Mouse (Mus musculus) limb, embryonic 12.5 days (tissue): ENCODE data around the gene Tmem265. TPM values are rescaled to one million over a fixed set of nuclear protein-coding genes. Genes with fewer than 3 reads are reported as not detected.

ENCODE experiments used
- ATAC-seq: fragments of 200-750 bp; cut with Nextera tagmentation; 2 replicates; pipeline ENCODE4 v1.8.0; 2017; ENCODE audit warnings: low read depth, moderate TSS enrichment; ENCODE audit not compliant: insufficient number of reproducible peaks, insufficient read depth, low FRiP score, low TSS enrichment
- H3K27ac ChIP-seq: fragments of 300-500 bp; sonication (generic); 2 replicates; pipeline ENCODE4 v1.5.1; 2016; ENCODE audit warnings: mild to moderate bottlenecking, moderate library complexity
- H3K27me3 ChIP-seq: fragments of 300-500 bp; sonication (generic); 2 replicates; pipeline ENCODE4 v1.6.1; 2016; ENCODE audit warnings: mild to moderate bottlenecking, moderate library complexity
- H3K36me3 ChIP-seq: fragments of 300-500 bp; sonication (generic); 2 replicates; pipeline ENCODE4 v1.6.1; 2016; ENCODE audit warnings: mild to moderate bottlenecking, moderate library complexity
- H3K4me1 ChIP-seq: fragments of 300-500 bp; sonication (generic); replicated peaks from 2 replicates; pipeline ENCODE4 v1.6.1; 2016
- H3K4me2 ChIP-seq: fragments of 300-500 bp; sonication (generic); 2 replicates; pipeline ENCODE4 v1.6.1; 2016; ENCODE audit warnings: mild to moderate bottlenecking, moderate library complexity
- H3K4me3 ChIP-seq: fragments of 300-500 bp; sonication (generic); replicated peaks from 2 replicates; pipeline ENCODE4 v1.5.1; 2016; ENCODE audit warnings: mild to moderate bottlenecking
- H3K9ac ChIP-seq: fragments of 300-500 bp; sonication (generic); replicated peaks from 2 replicates; pipeline ENCODE4 v1.6.1; 2016; ENCODE audit warnings: mild to moderate bottlenecking, moderate library complexity
- H3K9me3 ChIP-seq: fragments of 300-500 bp; sonication (generic); 2 replicates; pipeline ENCODE4 v1.6.1; 2016; ENCODE audit warnings: mild to moderate bottlenecking, moderate library complexity
- WGBS: fragments of 180-500 bp; shearing (Covaris S2); methylation state at CpG from one replicate; pipeline ENCODE4 v1.1.7; 2016; 5-methylcytosine and 5-hydroxymethylcytosine counted together
- polyA plus RNA-seq: library from polyadenylated mRNA; unstranded; fragments of >200 nt; fragmentation: Nextera tagmentation; extraction: Ambion mirVana; gene quantifications from 2 replicates; pipeline ENCODE4 v1.2.1, GENCODE M21; 2016

Gene Tmem265
- polyA plus RNA-seq, 1 experiment from 2014 or later: 8.1 TPM

DNA sequence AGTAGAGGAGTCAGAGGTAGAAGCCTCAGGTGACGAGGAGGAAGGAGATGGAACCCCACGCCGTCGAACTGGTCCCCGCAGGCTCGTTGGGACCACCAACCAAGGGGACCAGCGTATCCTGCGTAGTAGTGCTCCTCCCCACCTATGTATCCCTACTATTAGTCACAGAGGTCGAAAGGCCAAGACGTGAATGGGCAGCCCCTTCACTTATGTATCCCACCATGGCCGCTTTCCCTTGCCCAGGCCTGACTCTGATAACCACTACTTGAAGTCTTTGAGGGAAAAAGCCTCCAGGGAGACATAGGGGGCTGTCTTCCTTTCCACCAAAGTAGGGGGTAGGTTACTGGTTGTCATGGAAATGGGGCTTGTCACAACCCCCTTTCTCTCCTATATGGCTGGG is 610 bp upstream of the Tmem265 start:
- Histone ChIP-seq H3K9me3 (no peaks in the 10 kb centered on the region), H3K36me3 (peaks cover 89% of the 10 kb centered on the region), H3K27me3 (no peaks in the 10 kb centered on the region), H3K4me3 (no peak overlapping the region), H3K4me2 (no peak overlapping the region), H3K4me1 (no peaks in the 10 kb centered on the region), H3K9ac (no peak overlapping the region), H3K27ac (no peak overlapping the region)
- peak; percentile 31; the same call in 1 of the 2 replicates for ATAC-seq
- 95% methylated on average over 11 of the region's 11 CpGs for WGBS

DNA sequence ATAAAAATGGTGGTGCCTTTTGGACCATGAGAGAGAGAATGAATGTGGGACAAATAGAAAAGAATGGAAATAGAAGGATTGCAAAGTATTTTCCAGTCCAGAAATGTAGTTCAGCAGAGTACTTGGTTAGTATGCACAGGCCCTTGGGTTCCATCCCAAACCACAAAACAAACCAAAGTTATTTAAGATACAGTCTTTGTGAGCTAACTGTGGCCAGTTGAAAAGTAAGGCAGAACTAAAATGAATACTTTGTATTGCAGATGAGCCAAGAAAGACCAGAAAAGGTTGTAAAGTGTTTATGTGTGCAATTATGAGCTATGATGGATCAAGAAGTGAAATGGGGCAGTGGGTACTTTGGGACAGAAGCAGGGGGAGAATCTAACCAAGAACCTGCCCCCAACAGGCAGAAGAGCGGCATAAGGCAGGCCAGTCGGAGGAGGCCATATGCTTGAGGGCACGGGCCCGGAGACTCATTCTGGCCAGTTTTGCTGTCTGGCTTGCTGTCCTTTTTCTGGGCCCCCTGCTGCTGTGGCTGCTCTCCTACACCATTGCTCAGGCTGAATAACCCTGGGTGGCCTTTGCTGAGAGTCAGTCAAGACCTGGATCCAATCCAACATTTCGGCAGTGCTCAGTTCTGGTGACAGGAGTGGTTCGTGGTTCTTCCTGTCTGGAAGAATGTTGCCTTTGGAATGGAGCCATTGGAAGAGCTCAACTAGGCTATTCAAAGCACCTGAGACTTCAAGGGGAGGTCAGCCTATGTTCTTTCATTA is 3.4 kb downstream of the Tmem265 start:
- Histone ChIP-seq H3K27me3 (no peaks in the 10 kb centered on the region), H3K9ac (no peak overlapping the region), H3K4me1 (no peaks in the 10 kb centered on the region), H3K36me3 (peaks cover 77% of the 10 kb centered on the region), H3K4me3 (no peak overlapping the region), H3K9me3 (no peaks in the 10 kb centered on the region), H3K4me2 (no peak overlapping the region), H3K27ac (no peak overlapping the region)
- WGBS: 88% methylated on average over 6 of the region's 6 CpGs
- ATAC-seq: no peak

DNA sequence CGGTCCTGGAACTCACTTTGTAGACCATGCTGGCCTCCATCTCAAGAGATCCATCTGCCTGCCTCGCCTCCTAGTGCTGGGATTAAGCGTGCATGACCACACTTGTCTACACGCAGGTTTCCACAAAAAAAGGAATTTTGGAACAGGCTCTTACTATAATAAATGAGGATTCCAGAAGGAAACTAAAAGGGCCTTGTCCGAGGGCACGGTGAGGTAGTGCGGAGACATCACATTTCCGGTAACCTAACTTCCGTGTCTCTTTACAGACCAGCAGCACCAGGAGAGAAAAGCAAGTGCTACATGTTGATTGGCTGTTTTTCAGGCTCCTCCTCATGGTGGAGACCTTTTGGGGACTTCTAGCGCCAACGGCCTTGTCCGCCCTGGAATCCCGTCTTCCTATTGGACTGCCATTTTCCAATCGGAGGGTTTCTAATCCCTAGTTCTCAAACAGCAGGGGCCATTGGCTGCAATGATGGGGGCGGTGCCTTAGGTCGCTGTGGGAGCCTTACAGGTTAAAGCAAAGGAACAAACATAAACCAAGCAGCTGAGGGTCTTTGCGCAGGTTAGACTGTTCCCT is 11.8 kb downstream of the Tmem265 start, which contains the start of gene Phkg2:
Gene Phkg2, plus strand, starts transcription at position 446 of the 577 bp plus-strand sequence.
- H3K27ac ChIP-seq: peak within 1 kb of the TSS; percentile 82

DNA sequence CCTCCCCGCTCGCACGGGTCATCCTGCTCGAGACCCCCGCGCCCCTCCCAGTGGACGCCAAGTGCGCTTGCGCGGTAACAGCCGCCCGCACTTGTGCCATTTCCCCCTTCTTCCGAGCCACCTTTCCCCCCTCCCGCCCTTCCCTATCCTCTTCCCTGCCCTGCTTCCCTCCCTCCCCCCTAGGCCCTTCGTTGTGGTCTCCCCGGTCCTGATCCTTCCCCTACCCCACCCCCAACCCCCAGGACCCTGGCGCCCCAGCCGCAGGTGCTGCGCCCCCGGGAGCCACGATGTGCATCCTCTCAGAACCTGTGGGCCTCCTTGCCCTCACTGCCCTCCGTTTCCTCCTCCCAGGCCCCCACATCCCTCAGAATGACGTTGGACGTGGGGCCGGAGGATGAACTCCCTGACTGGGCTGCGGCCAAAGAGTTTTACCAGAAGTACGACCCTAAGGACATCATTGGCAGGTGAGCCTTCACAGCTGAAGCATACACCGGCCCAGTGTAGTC is 12.4 kb downstream of the Tmem265 start:
- peak; percentile 73; the same call in 1 of the 2 replicates for ATAC-seq
- peak overlapping the region; percentile 67 for H3K4me3 ChIP-seq
- 2% methylated on average over 25 of the region's 28 CpGs for WGBS
- peaks cover 19% of the 10 kb centered on the region for H3K4me1 ChIP-seq
- H3K27me3 ChIP-seq: no peaks in the 10 kb centered on the region
- H3K9me3 ChIP-seq: no peaks in the 10 kb centered on the region
- H3K36me3 ChIP-seq: peaks cover 33% of the 10 kb centered on the region
- H3K9ac ChIP-seq: peak overlapping the region; percentile 76
- peak overlapping the region; percentile 75 for H3K27ac ChIP-seq
- peak overlapping the region; percentile 82 for H3K4me2 ChIP-seq

More for the DNA sequence above, 11.8 kb downstream of the Tmem265 start, which contains the start of gene Phkg2:
- peaks cover 19% of the 10 kb centered on the region for H3K4me1 ChIP-seq
- ATAC-seq: peak; percentile 97
- no peaks in the 10 kb centered on the region for H3K9me3 ChIP-seq
- peak within 1 kb of the TSS; percentile 76 for H3K9ac ChIP-seq
- H3K4me2 ChIP-seq: peak within 1 kb of the TSS; percentile 82
- H3K36me3 ChIP-seq: peaks cover 31% of the 10 kb centered on the region
- H3K27me3 ChIP-seq: no peaks in the 10 kb centered on the region
- under 1% methylated on average over 17 of the region's 17 CpGs for WGBS
- H3K4me3 ChIP-seq: peak within 1 kb of the TSS; percentile 67

DNA sequence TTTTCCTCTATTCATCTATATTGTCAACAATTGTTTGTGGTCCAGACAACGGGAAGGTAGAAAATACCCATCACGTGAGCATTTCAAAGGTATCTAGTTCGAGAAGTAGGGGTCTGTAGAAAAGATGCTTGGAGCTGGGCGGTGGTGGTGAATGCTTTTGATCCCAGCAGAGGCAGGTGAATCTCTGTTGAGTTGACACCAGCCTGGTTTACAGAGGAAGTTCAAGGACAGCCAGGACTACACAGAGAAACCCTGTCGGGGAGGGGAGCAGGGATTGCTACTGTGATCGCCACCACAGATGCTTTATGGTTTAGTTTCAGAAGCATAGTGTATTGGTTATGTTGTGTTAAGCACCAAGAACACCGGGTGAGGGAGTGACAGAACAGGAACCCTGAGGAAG is 12.9 kb downstream of the Tmem265 start:
- Histone ChIP-seq H3K9me3 (no peaks in the 10 kb centered on the region), H3K27ac (peak overlapping the region; percentile 75; the same call in 1 of the 2 replicates), H3K4me1 (peaks cover 19% of the 10 kb centered on the region), H3K27me3 (no peaks in the 10 kb centered on the region), H3K4me3 (peak overlapping the region; percentile 67), H3K4me2 (peak overlapping the region; percentile 82), H3K9ac (peak overlapping the region; percentile 76), H3K36me3 (peaks cover 32% of the 10 kb centered on the region)
- WGBS: 20% methylated on average over 7 of the region's 7 CpGs
- no peak for ATAC-seq

DNA sequence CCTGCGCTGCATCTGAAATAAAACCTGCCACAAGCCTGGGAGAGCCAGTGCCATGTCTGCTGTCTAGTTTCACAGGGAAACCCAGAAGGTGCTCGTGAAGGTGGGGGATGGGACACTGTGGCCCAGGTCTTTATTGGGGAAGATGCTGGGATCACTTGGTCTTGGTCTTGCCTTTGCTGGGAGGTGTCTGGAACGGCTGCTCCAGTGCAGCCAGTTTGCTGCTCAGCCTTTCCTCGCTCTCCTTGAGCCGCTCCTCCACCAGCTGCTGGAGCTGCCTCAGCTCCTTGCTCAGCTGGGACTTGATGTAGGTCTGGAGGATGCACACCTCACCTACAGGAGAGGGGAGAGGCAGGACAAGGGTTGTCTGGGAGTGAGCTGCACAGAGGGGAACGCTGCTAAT is 22.1 kb downstream of the Tmem265 start:
- Histone ChIP-seq H3K4me3 (no peak overlapping the region), H3K4me1 (peaks cover 10% of the 10 kb centered on the region), H3K4me2 (no peak overlapping the region), H3K9ac (no peak overlapping the region), H3K9me3 (no peaks in the 10 kb centered on the region), H3K27ac (no peak overlapping the region), H3K36me3 (peaks cover 66% of the 10 kb centered on the region), H3K27me3 (no peaks in the 10 kb centered on the region)
- ATAC-seq: no peak
- WGBS: 88% methylated on average over 6 of the region's 6 CpGs

DNA sequence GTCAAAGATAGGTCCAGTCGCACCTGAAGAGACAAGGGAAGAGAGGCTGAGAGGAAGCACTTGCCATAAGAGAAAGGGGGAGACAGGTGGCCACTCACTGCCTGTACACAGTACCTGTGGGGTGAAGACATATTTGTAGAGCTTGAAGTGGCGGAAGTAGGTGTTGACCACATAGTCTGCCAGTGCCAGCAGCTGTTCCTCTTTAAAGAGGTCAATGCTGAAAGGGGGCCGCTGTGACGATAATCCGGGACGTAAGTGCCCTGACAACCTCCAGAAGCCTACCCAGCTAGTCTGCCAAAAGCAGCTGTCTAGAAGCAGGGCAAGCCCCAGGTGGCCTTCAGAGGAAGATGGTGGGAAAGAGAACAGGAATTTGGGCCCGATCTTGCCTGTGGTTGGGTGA is 23.8 kb downstream of the Tmem265 start:
- Histone ChIP-seq H3K9ac (no peak overlapping the region), H3K4me1 (peaks cover 18% of the 10 kb centered on the region), H3K4me2 (no peak overlapping the region), H3K9me3 (no peaks in the 10 kb centered on the region), H3K27ac (no peak overlapping the region), H3K36me3 (peaks cover 56% of the 10 kb centered on the region), H3K4me3 (no peak overlapping the region), H3K27me3 (no peaks in the 10 kb centered on the region)
- ATAC-seq: no peak
- WGBS: 87% methylated on average over 7 of the region's 7 CpGs

DNA sequence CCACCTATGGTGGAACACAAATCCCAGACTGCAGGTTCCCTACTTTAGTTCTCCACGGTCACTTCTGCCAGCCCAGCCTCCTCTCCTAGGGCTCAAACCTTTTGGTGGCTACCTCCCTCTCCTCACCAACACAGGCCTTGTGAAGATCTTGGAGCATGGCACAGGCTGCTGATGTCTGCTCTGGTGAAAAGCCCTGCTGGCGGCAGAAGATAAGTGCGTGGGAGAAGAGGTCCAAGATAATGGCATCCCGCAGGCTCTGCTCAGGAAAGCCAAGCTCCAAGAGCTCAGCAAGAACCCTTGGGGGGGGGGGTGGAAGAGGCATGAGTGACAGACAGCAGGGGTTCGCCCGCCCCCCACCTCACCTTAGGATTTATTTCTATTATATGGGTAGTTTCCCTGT is 25.0 kb downstream of the Tmem265 start:
- ATAC-seq: no peak
- WGBS: 92% methylated on average over 6 of the region's 6 CpGs
- H3K4me1 ChIP-seq: peaks cover 18% of the 10 kb centered on the region
- H3K4me3 ChIP-seq: no peak overlapping the region
- H3K9ac ChIP-seq: no peak overlapping the region
- H3K27me3 ChIP-seq: no peaks in the 10 kb centered on the region
- H3K27ac ChIP-seq: no peak overlapping the region
- peaks cover 55% of the 10 kb centered on the region for H3K36me3 ChIP-seq
- no peaks in the 10 kb centered on the region for H3K9me3 ChIP-seq
- no peak overlapping the region for H3K4me2 ChIP-seq

DNA sequence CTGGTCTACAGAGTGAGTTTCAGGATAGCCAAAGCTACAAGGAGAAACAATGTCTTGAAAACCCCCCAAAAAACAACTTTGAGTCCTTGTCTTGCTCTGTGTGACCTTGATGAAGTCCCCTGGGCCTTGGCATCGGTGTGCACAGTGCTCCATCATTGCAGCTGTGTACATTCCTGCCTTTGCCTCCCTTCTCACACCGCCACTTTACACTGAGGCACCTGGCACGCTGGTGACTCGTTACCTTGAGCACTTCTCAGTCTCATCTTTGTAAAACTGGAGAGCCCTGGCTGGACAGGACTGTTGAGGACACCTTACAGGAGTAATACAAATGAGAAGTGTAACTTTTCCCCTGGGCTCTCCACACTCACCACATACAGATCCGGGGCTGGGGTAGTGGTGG is 26.0 kb downstream of the Tmem265 start:
- peak overlapping the region; percentile 84 for H3K4me3 ChIP-seq
- peaks cover 18% of the 10 kb centered on the region for H3K4me1 ChIP-seq
- H3K27ac ChIP-seq: no peak overlapping the region
- H3K36me3 ChIP-seq: peaks cover 55% of the 10 kb centered on the region
- peak overlapping the region; percentile 53 for H3K9ac ChIP-seq
- H3K4me2 ChIP-seq: peak overlapping the region; percentile 90
- H3K27me3 ChIP-seq: no peaks in the 10 kb centered on the region
- WGBS: 61% methylated on average over 5 of the region's 5 CpGs
- H3K9me3 ChIP-seq: no peaks in the 10 kb centered on the region
- ATAC-seq: no peak

DNA sequence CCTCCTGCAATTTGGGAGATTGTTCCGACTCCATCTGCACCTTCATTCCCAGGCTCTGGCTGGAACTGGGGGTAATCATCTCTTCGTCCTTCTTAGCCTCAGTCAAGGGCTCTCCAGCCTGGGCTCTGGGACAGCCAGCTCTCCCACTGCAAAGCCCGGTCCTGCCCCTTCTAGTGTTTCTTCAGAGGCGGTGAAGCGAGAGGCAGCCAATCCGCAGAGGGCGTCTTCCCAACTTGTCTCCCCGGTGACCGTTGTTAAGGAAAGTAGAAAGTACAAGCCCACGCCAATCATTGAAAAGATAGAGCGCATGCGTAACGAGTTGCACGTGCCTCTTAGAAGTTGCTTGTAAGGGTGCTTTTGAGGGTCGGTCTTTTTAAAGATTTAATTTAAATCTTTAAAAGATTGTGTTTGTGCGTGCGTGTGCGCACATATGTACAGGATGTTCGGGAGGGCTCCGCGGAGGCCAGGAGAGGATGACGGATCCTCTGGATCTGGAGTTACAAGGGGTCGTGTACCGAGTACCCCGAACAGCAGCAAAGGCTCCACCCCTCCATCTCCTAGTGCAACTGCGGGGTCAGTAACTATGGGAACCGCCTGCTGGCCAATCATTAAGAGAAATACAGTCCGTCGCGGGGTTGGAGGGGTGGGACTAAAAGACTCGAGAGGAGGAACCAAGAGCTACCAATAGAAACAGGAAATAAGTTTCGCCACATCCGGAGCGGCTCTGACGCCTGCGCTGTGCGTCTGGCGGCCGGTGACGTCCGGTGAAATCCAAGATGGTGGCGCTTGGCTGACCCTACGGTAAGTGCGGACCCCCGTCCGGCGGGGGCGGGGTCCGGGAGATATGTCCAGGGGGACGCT is 27.1 kb downstream of the Tmem265 start, which contains the start of the genes Ccdc189 and Rnf40:
Gene Ccdc189, minus strand, starts transcription at position 585 of the 861 bp plus-strand sequence.
Gene Rnf40, plus strand, starts transcription at position 757 of the 861 bp plus-strand sequence.
- H3K27ac ChIP-seq: peak within 1 kb of the TSS; percentile 83
- H3K9ac ChIP-seq: peak within 1 kb of the TSS; percentile 78
- H3K4me2 ChIP-seq: peak within 1 kb of the TSS; percentile 90
- ATAC-seq: peak; percentile 97
- peaks cover 18% of the 10 kb centered on the region for H3K4me1 ChIP-seq
- under 1% methylated on average over 50 of the region's 50 CpGs for whole genome bisulfite sequencing
- H3K4me3 ChIP-seq: peak within 1 kb of the TSS; percentile 84
- H3K9me3 ChIP-seq: no peaks in the 10 kb centered on the region
- peaks cover 54% of the 10 kb centered on the region for H3K36me3 ChIP-seq
- no peaks in the 10 kb centered on the region for H3K27me3 ChIP-seq
